Mouse (Mus musculus) myocyte (in vitro differentiated cells): ENCODE data around the gene Ptgir.

Experiments used
- CEBPB ChIP-seq: IDR thresholded peaks from 2 replicates; pipeline ENCODE4 v1.6.1; 2011; ENCODE audit warnings: mild to moderate bottlenecking, moderate library complexity; ENCODE audit not compliant: poor library complexity, insufficient read depth, severe bottlenecking
- E2F4 ChIP-seq: IDR thresholded peaks from one replicate; pipeline ENCODE4 v1.6.1; 2011; ENCODE audit warnings: mild to moderate bottlenecking, control low read depth, moderate library complexity; ENCODE audit not compliant: insufficient read depth
- MAX ChIP-seq: IDR thresholded peaks from one replicate; pipeline ENCODE4 v1.6.1; 2011; ENCODE audit warnings: low read depth, mild to moderate bottlenecking, control low read depth
- MYOD1 ChIP-seq, 3 experiments: IDR thresholded peaks; one replicate each; pipeline ENCODE4 v1.6.1; 2011; ENCODE audit warnings: control low read depth in 2 of 3, low read depth in 2 of 3, mild to moderate bottlenecking in 2 of 3, moderate library complexity in 1 of 3; ENCODE audit not compliant: insufficient read length in 2 of 3, control insufficient read depth in 1 of 3
- MYOG ChIP-seq, 3 experiments: IDR thresholded peaks; one replicate each; pipeline ENCODE4 v1.6.1; 2011; ENCODE audit warnings: control low read depth in 2 of 3, low read depth in 2 of 3, mild to moderate bottlenecking in 2 of 3; ENCODE audit not compliant: insufficient read length in 2 of 3, control insufficient read depth in 1 of 3, insufficient read depth in 1 of 3
- POLR2A ChIP-seq: IDR thresholded peaks from one replicate; pipeline ENCODE4 v1.6.1; 2011; ENCODE audit warnings: low read depth, mild to moderate bottlenecking, control low read depth, moderate library complexity; ENCODE audit not compliant: insufficient read length
- POLR2AphosphoS2 ChIP-seq: IDR thresholded peaks from one replicate; pipeline ENCODE4 v1.6.1; 2011; ENCODE audit warnings: low read depth, control low read depth; ENCODE audit not compliant: insufficient read length
- REST ChIP-seq: IDR thresholded peaks from one replicate; pipeline ENCODE4 v1.6.1; 2011; ENCODE audit warnings: mild to moderate bottlenecking, control low read depth, moderate library complexity; ENCODE audit not compliant: insufficient read depth, insufficient read length
- SRF ChIP-seq: IDR thresholded peaks from one replicate; pipeline ENCODE4 v1.6.1; 2011; ENCODE audit warnings: low read depth; ENCODE audit not compliant: control insufficient read depth, insufficient read length
- TCF12 ChIP-seq: IDR thresholded peaks from one replicate; pipeline ENCODE4 v1.6.1; 2011; ENCODE audit warnings: mild to moderate bottlenecking, control low read depth; ENCODE audit not compliant: poor library complexity, insufficient read depth, severe bottlenecking
- TCF3 ChIP-seq: IDR thresholded peaks from one replicate; pipeline ENCODE4 v1.6.1; 2011; ENCODE audit warnings: low read depth, control low read depth; ENCODE audit not compliant: insufficient read length
- USF1 ChIP-seq: IDR thresholded peaks from one replicate; pipeline ENCODE4 v1.6.1; 2011; ENCODE audit warnings: low read depth, mild to moderate bottlenecking, control low read depth, moderate library complexity

DNA sequence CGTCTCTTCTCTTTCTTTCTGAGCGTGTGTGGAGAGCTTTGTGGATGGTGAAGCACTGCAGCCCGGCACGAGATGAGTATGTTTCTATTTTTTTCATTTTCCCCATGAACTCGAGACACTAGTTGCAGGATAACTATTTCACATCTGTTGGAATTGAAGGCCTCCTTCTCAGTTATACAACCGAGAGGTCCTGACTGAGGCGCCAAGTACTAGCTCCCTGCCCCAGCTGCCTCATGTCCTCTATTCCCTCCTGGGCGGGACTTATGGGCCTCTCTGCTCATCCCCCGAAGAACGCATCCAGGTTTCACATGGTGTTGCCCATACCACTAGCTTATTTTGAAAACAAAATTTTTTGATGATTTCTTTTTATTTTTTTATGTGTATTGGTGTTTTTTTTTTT, 10.8 kb upstream of the Ptgir start:
- TF ChIP-seq MAX: no peak
- TF ChIP-seq TCF12: no peak
- TF ChIP-seq MYOG (IDR thresholded peaks at IDR 0.05; ENCODE audit: control insufficient read depth in 1 of 3, insufficient read depth in 1 of 3, insufficient read length in 2 of 3, low read depth in 2 of 3): no peak
- TF ChIP-seq POLR2A: no peak
- TF ChIP-seq USF1: no peak
- no peak for TF ChIP-seq MYOD1 (IDR thresholded peaks at IDR 0.05; ENCODE audit: control insufficient read depth in 1 of 3, insufficient read length in 2 of 3, low read depth in 2 of 3)
- TF ChIP-seq POLR2AphosphoS2: no peak
- no peak for TF ChIP-seq E2F4
- no peak for TF ChIP-seq SRF
- no peak for TF ChIP-seq TCF3
- TF ChIP-seq CEBPB: no peak
- TF ChIP-seq REST: no peak
